Mouse (Mus musculus): ENCODE data around the gene Slc39a8.

Slc39a8 gene

DNA sequence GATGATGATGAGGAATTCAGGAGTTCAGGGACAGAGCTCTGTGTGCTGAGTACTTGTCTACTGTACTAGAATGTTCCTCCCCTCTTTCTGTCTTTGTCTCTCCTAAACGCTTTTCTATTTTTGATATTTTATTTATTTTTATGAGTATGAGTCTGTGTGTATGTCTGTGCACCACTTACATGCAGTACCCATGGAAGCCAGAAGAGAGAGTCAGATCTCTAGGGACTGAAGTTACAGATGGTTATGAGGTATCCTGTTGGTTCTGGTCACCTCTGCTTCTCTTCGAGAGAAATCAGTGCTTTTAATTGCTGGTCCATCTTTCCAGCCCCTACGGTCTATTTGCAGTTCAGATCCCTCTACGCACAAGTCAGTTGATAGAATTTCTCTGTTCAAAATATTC, 90.9 kb downstream of the Slc39a8 start:
- DNase-seq (ENCODE audit: low spot score): no peak

DNA sequence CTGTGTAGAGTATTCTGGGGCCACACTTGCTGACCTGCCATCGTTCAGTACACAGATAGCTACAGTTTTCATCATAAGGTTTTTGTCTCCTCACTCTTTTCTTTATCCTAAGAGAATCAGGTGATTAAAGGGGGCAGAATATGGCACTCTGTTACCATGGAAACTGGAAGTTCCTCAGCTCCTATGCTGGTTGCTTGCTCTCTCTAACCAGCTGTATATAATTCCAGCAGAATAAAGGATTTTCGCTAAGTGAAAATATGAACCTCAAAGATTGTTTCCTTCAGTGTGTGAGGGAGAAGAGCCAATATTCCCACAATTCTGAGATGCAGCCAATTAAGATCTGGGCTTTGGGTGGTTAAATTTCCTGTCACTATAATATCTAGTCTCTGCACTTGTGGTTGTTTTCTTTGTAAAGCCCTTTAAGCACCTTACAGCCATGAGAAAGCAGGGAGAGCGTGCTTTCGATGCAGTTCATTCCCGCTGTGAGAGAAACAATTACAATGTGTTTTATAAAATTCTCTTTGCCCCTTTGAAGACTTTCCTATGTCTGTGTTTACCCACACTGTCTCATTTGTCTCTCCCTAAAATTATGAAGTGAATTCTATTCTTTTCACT, 93.6 kb downstream of the Slc39a8 start:
- peak; percentile 6 for DNase-seq (ENCODE audit: low spot score)

DNA sequence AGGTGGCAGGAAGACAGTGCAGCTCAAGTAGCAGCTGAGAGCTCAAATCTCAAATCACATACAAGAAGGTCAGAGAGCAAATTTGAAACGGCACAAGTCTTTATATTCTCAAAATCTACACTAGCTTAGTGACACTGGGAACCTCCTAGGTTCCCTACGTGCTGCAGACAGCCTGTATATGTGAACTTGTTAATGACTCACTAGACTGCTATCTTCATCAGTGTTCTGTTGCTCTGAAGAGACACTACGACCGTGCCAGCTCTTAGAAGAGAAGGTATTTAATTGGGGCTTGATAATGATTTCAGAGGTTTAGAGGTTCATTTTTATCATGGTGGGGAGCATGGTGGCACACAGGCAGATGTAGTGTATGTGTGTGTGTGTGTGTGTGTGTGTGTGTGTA, 94.2 kb downstream of the Slc39a8 start:
- DNase-seq (ENCODE audit: low spot score): no peak

DNA sequence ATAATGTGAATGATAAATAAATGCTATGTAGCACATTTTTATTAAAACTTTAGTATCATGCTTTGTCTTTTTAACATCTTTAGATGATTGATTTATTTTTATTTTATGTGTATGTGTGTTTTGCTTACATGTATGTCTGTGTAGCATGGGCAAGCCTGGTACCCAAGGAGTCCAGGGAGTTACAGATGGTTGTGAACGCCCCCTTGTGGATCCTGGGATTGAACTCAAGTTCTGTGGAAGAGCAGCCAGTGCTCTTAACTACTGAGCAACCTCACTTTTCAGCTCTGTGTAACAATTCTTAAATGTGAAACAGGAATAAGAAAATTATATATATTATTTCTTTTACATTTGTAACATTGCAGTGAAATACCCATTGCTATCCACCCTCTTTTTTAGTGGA, 101.7 kb downstream of the Slc39a8 start:
- no peak for DNase-seq (ENCODE audit: low spot score)

DNA sequence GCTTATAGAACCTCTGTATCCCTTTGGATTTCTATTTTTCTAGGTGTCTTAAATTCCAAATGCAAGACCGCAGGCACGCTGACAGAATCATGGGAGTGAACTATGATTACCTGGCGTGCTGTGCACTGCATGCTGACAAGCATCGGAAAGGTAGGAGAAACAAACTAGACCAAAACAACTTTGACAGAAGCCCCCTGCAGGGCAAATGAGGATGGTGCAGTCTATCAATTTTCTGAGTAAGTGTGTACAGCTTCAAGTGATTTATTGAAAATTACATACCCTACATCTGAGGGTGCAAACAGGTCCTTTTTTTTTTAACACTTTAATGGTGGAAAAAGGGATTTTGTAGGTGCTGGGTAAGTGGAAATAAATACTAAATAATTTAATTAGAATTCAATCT, 103.1 kb downstream of the Slc39a8 start:
- DNase-seq (ENCODE audit: low spot score): peak; percentile 28

DNA sequence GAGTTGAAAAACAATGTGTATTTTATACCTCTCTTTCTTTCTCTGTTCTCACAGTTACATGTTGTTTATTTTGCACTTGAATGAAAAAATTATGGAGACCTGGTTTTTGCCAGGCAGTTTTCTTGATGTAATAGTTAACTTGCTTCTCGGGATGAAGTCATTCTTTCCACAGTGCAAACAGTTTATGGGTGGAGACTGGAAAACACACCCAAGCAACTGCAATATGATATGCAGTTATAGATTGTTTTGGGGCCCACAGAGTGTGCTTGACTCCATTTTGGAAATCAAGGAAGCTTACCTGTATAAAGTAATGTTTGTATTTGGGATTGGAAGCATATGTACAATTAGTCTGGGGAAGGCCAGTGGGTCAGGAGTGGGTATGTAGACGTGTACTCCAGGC, 112.4 kb downstream of the Slc39a8 start:
- DNase-seq (ENCODE audit: low spot score): no peak
